Mouse (Mus musculus) layer of hippocampus, postnatal 10 days (tissue): Measurements from ENCODE around the gene Map2k3. TPM values are rescaled to one million over a fixed set of nuclear protein-coding genes. Genes with fewer than 3 reads are reported as not detected.

ENCODE experiments used
- DNase-seq, 2 experiments: peaks; one replicate each; pipeline ENCODE4 v3.0.0; 2021; ENCODE audit warnings: low spot score in 2 of 2
- total RNA-seq, 2 experiments: library from RNA; stranded (reverse); gene quantifications; 2 replicates each; pipeline ENCODE4 v1.2.3; 2021

Map2k3 gene
- total RNA-seq, 2 experiments from 2014 or later, result 15.9 to 16.6 TPM

- no peak for DNase-seq
Observed at GRCm38 (mm10) chr11:60924498-60924897, 7.3 kb upstream of the Map2k3 start.

- DNase-seq, result no peak
Observed at GRCm38 (mm10) chr11:60924981-60925380, 6.9 kb upstream of the Map2k3 start.

GRCm38 (mm10) chr11:60927264-60927663 lies 4.6 kb upstream of the Map2k3 start:
- peak; percentile 91 to 94 for DNase-seq

GRCm38 (mm10) chr11:60930724-60931281 lies 1.0 kb upstream of the Map2k3 start:
- no peak for DNase-seq

- DNase-seq, result no peak
Observed at GRCm38 (mm10) chr11:60931282-60931868, 458 bp upstream of the Map2k3 start.

GRCm38 (mm10) chr11:60932503-60933020 lies 729 bp downstream of the Map2k3 start:
- no peak for DNase-seq

- DNase-seq, result no peak
Observed at GRCm38 (mm10) chr11:60933178-60933930, 1.5 kb downstream of the Map2k3 start.

- DNase-seq, result no peak
Observed at GRCm38 (mm10) chr11:60934795-60935194, 3.0 kb downstream of the Map2k3 start.

- no peak for DNase-seq
Observed at GRCm38 (mm10) chr11:60935326-60935974, 3.6 kb downstream of the Map2k3 start.

- no peak for DNase-seq
Observed at GRCm38 (mm10) chr11:60935975-60936373, 4.1 kb downstream of the Map2k3 start.

- no peak for DNase-seq
Observed at GRCm38 (mm10) chr11:60937611-60938010, 5.8 kb downstream of the Map2k3 start.

GRCm38 (mm10) chr11:60939487-60939886 lies 7.7 kb downstream of the Map2k3 start:
- no peak for DNase-seq

- DNase-seq, result no peak
Observed at GRCm38 (mm10) chr11:60940501-60940900, 8.7 kb downstream of the Map2k3 start.

GRCm38 (mm10) chr11:60941370-60941769 lies 9.5 kb downstream of the Map2k3 start:
- DNase-seq, result no peak

GRCm38 (mm10) chr11:60942263-60943015 lies 10.6 kb downstream of the Map2k3 start:
- no peak for DNase-seq

- DNase-seq, result no peak
Observed at GRCm38 (mm10) chr11:60945003-60945402, 13.2 kb downstream of the Map2k3 start.

GRCm38 (mm10) chr11:60951896-60952295 lies 20.1 kb downstream of the Map2k3 start:
- no peak for DNase-seq

GRCm38 (mm10) chr11:60952362-60952761 lies 20.5 kb downstream of the Map2k3 start:
- no peak for DNase-seq

- no peak for DNase-seq
Observed at GRCm38 (mm10) chr11:60952986-60953385, 21.2 kb downstream of the Map2k3 start.

- peak; percentile 87 to 90 for DNase-seq
Observed at GRCm38 (mm10) chr11:60953803-60954202, 22.0 kb downstream of the Map2k3 start.
